Mouse (Mus musculus): ENCODE results near the gene Fpgs. TPM values are rescaled to one million over a fixed set of nuclear protein-coding genes. Genes with fewer than 3 reads are reported as not detected.

Gene Fpgs
- polyA plus RNA-seq, 1 experiment from 2014 or later = 56.2 TPM

GRCm38 (mm10) chr2:32720681-32721229 is 16.8 kb upstream of the Fpgs start, which contains the start of gene Sh2d3c:
Sh2d3c (plus strand) TSS chr2:32721055.
- Histone ChIP-seq H3K4me3 (ENCODE audit: low read depth, low read length) (peak within 1 kb of the TSS; percentile 44), H3K4me2 (ENCODE audit: low read depth, low read length) (peak within 1 kb of the TSS; percentile 43), H3K9me3 (replicated peaks; ENCODE audit: control insufficient read depth, low read length) (no peaks in the 10 kb centered on the region), H3K9ac (ENCODE audit: low read depth, low read length) (peak within 1 kb of the TSS; percentile 43; the same call in 1 of the 2 replicates), H3K4me1 (ENCODE audit: control insufficient read depth, low read depth, low read length) (no peaks in the 10 kb centered on the region; the same call in none of the 2 replicates), H3K27ac (ENCODE audit: low read length) (peak within 1 kb of the TSS; percentile 47), H3K27me3 (ENCODE audit: control insufficient read depth, insufficient read depth, low read depth, low read length) (no peaks in the 10 kb centered on the region), H3K36me3 (ENCODE audit: control insufficient read depth, insufficient read depth) (no peaks in the 10 kb centered on the region)
- WGBS (ENCODE audit: insufficient replicate concordance) = 14% methylated on average over 8 of the region's 8 CpGs
- ATAC-seq (ENCODE audit: low read depth) = no peak

- no peak overlapping the region for H3K4me2 ChIP-seq (ENCODE audit: low read depth, low read length)
- no peaks in the 10 kb centered on the region for H3K9me3 ChIP-seq (replicated peaks; ENCODE audit: control insufficient read depth, low read length)
- peaks cover under 1% of the 10 kb centered on the region for H3K4me1 ChIP-seq (ENCODE audit: control insufficient read depth, low read depth, low read length)
- H3K27me3 ChIP-seq (ENCODE audit: control insufficient read depth, insufficient read depth, low read depth, low read length) = no peaks in the 10 kb centered on the region
- no peak overlapping the region for H3K4me3 ChIP-seq (ENCODE audit: low read depth, low read length)
- no peak overlapping the region for H3K9ac ChIP-seq (ENCODE audit: low read depth, low read length)
- no peaks in the 10 kb centered on the region for H3K36me3 ChIP-seq (ENCODE audit: control insufficient read depth, insufficient read depth)
- no peak overlapping the region for H3K27ac ChIP-seq (ENCODE audit: low read length)
- WGBS (ENCODE audit: insufficient replicate concordance) = 69% methylated on average over 3 of the region's 3 CpGs
- ATAC-seq (ENCODE audit: low read depth) = no peak
Observed at GRCm38 (mm10) chr2:32720053-32720452, 16.1 kb upstream of the Fpgs start.

DNA sequence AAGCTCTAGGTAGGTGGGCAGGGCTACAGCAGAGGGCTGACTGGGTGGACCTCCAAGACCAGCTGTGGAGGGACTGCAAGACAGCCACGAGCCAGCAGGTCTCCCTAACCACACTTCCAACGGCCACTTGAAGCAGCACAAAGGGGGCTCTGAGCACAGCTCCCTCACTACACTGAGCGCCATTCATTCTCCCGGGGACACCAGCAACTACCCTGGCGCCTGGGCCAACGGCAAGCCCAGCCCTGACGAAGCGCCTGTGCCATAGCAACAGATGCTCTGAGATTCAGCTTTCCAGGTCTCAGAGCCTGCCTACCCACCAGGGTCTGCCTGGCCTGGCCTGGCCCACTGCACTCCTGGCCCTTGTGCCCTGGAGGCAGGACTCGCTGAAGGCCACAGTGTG is 14.8 kb upstream of the Fpgs start:
- H3K27me3 ChIP-seq (ENCODE audit: control insufficient read depth, insufficient read depth, low read depth, low read length) = no peaks in the 10 kb centered on the region
- no peak overlapping the region for H3K4me2 ChIP-seq (ENCODE audit: low read depth, low read length)
- ATAC-seq (ENCODE audit: low read depth) = no peak
- H3K9me3 ChIP-seq (replicated peaks; ENCODE audit: control insufficient read depth, low read length) = no peaks in the 10 kb centered on the region
- peaks cover 13% of the 10 kb centered on the region for H3K4me1 ChIP-seq (ENCODE audit: control insufficient read depth, low read depth, low read length)
- no peak overlapping the region for H3K9ac ChIP-seq (ENCODE audit: low read depth, low read length)
- no peak overlapping the region for H3K4me3 ChIP-seq (ENCODE audit: low read depth, low read length)
- no peaks in the 10 kb centered on the region for H3K36me3 ChIP-seq (ENCODE audit: control insufficient read depth, insufficient read depth)
- WGBS (ENCODE audit: insufficient replicate concordance) = 45% methylated on average over 9 of the region's 9 CpGs
- no peak overlapping the region for H3K27ac ChIP-seq (ENCODE audit: low read length)

DNA sequence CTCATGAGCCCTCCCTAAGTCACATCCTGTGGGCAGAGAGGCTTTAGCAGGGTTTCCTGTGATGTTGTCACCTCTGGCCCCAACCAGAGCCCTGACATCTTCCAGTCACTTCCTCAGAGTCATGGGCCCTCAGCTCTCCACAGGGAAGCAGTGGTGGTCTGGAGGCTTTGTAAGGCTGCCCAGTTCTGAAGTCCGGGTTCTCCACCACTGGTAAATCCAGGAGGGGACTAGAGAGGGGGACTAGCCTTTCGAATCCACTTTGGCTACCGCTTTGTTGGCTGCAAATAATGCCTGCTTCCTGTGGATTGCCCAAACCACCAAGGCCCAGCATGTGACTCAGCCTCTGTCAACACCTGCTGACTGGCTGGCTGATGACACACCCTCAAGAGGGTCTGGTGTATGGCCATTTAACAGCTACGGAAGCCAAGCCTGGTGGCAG is 11.1 kb upstream of the Fpgs start:
- WGBS (ENCODE audit: insufficient replicate concordance) = 10% methylated on average over 4 of the region's 4 CpGs
- H3K27ac ChIP-seq (ENCODE audit: low read length) = peak overlapping the region; percentile 89
- H3K4me2 ChIP-seq (ENCODE audit: low read depth, low read length) = no peak overlapping the region; the same call in 1 of the 2 replicates
- no peak for ATAC-seq (ENCODE audit: low read depth)
- H3K4me3 ChIP-seq (ENCODE audit: low read depth, low read length) = no peak overlapping the region
- H3K27me3 ChIP-seq (ENCODE audit: control insufficient read depth, insufficient read depth, low read depth, low read length) = no peaks in the 10 kb centered on the region
- H3K4me1 ChIP-seq (ENCODE audit: control insufficient read depth, low read depth, low read length) = peaks cover 28% of the 10 kb centered on the region
- peaks cover under 1% of the 10 kb centered on the region for H3K36me3 ChIP-seq (ENCODE audit: control insufficient read depth, insufficient read depth)
- H3K9me3 ChIP-seq (replicated peaks; ENCODE audit: control insufficient read depth, low read length) = no peaks in the 10 kb centered on the region
- H3K9ac ChIP-seq (ENCODE audit: low read depth, low read length) = no peak overlapping the region

GRCm38 (mm10) chr2:32714117-32714986 is 10.4 kb upstream of the Fpgs start:
- H3K4me2 ChIP-seq (ENCODE audit: low read depth, low read length) = no peak overlapping the region
- H3K9ac ChIP-seq (ENCODE audit: low read depth, low read length) = peak overlapping the region; percentile 8; the same call in 1 of the 2 replicates
- H3K36me3 ChIP-seq (ENCODE audit: control insufficient read depth, insufficient read depth) = peaks cover 7% of the 10 kb centered on the region
- H3K9me3 ChIP-seq (replicated peaks; ENCODE audit: control insufficient read depth, low read length) = no peaks in the 10 kb centered on the region
- H3K27ac ChIP-seq (ENCODE audit: low read length) = peak overlapping the region; percentile 89
- H3K4me1 ChIP-seq (ENCODE audit: control insufficient read depth, low read depth, low read length) = peaks cover 28% of the 10 kb centered on the region
- ATAC-seq (ENCODE audit: low read depth) = no peak
- no peaks in the 10 kb centered on the region for H3K27me3 ChIP-seq (ENCODE audit: control insufficient read depth, insufficient read depth, low read depth, low read length)
- 23% methylated on average over 11 of the region's 11 CpGs for WGBS (ENCODE audit: insufficient replicate concordance)
- H3K4me3 ChIP-seq (ENCODE audit: low read depth, low read length) = no peak overlapping the region

DNA sequence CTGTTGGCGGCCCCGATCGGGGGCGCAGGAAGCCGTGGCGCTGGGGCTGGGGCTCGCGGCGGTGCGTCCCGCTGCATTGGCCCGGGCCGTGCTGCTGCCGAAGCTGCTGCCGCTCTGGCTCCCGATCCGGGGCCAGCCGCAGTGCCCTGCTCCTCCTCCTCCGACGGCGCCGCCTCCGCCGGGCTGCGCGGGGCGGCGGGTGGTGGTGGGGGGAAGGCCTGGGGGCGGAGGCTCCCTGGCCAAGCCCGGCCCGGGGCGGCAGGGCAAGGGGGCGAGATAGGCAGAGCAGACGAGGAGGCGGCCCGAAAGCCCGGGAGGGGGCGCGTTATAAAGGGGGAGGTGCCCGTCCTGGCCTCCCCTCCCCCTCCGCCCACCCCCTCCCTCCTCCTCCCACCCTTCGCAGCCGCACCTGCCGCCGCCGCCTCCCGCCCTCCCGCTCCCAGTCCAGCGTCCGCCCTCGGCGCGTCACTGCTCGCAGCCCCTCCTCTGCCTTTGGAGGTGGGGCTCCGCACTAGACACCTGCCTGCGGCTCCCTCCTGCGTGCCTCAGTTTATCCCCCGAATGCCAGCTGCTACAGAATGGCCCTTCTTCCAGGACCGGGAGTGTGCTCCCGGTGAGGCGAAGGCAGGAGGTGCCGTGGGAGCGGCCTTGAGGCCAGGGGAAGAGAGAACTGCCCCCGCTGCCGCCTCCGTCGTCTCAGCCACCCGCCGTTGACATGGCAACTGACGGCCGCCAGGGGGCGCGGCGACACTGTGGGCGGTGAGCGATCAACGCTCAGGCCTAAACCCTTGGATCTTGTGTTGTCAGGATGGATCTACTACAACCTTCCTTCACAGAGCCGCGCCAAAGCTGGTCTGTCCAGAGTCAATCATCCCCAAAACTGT is 9.2 kb upstream of the Fpgs start, which contains the start of gene Cdk9:
Gene Cdk9 (minus strand): TSS at position 143 of the 884 bp plus-strand sequence.
- H3K4me2 ChIP-seq (ENCODE audit: low read depth, low read length) = peak within 1 kb of the TSS; percentile 89
- H3K4me1 ChIP-seq (ENCODE audit: control insufficient read depth, low read depth, low read length) = peaks cover 28% of the 10 kb centered on the region
- peak within 1 kb of the TSS; percentile 84 for H3K4me3 ChIP-seq (ENCODE audit: low read depth, low read length)
- under 1% methylated on average over 59 of the region's 79 CpGs for WGBS (ENCODE audit: insufficient replicate concordance)
- ATAC-seq (ENCODE audit: low read depth) = peak; percentile 81
- H3K9ac ChIP-seq (ENCODE audit: low read depth, low read length) = peak within 1 kb of the TSS; percentile 82
- no peaks in the 10 kb centered on the region for H3K9me3 ChIP-seq (replicated peaks; ENCODE audit: control insufficient read depth, low read length)
- peaks cover 11% of the 10 kb centered on the region for H3K36me3 ChIP-seq (ENCODE audit: control insufficient read depth, insufficient read depth)
- H3K27me3 ChIP-seq (ENCODE audit: control insufficient read depth, insufficient read depth, low read depth, low read length) = no peaks in the 10 kb centered on the region
- H3K27ac ChIP-seq (ENCODE audit: low read length) = peak within 1 kb of the TSS; percentile 89

DNA sequence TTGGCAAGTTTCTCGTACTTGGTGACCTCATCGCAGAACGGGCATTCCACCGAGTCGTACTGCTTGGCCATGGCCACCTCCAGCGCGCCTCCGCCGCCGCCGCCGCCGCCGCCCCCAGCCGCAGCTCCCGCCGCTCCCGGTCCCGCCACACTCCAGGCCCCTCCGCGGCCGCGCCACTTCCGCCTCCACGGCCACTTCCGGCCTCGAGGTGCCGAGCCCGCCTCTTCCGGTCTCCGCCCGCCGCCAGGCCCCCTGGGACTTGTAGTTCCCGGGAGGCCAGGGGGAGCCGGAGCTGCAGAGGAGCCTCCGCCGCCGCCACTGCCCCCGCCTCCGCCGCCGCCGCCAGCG is 8.6 kb upstream of the Fpgs start:
- Histone ChIP-seq H3K27me3 (ENCODE audit: control insufficient read depth, insufficient read depth, low read depth, low read length) (no peaks in the 10 kb centered on the region), H3K4me1 (ENCODE audit: control insufficient read depth, low read depth, low read length) (peaks cover 28% of the 10 kb centered on the region), H3K4me2 (ENCODE audit: low read depth, low read length) (peak overlapping the region; percentile 89), H3K36me3 (ENCODE audit: control insufficient read depth, insufficient read depth) (peaks cover 18% of the 10 kb centered on the region), H3K4me3 (ENCODE audit: low read depth, low read length) (peak overlapping the region; percentile 84), H3K9me3 (replicated peaks; ENCODE audit: control insufficient read depth, low read length) (no peaks in the 10 kb centered on the region), H3K9ac (ENCODE audit: low read depth, low read length) (peak overlapping the region; percentile 82), H3K27ac (ENCODE audit: low read length) (peak overlapping the region; percentile 89)
- ATAC-seq (ENCODE audit: low read depth) = peak; percentile 86
- WGBS (ENCODE audit: insufficient replicate concordance) = 1% methylated on average over 26 of the region's 44 CpGs

- Histone ChIP-seq H3K27me3 (ENCODE audit: control insufficient read depth, insufficient read depth, low read depth, low read length) (no peaks in the 10 kb centered on the region), H3K4me2 (ENCODE audit: low read depth, low read length) (peak overlapping the region; percentile 84), H3K27ac (ENCODE audit: low read length) (peak overlapping the region; percentile 81), H3K4me1 (ENCODE audit: control insufficient read depth, low read depth, low read length) (peaks cover 28% of the 10 kb centered on the region), H3K9me3 (replicated peaks; ENCODE audit: control insufficient read depth, low read length) (no peaks in the 10 kb centered on the region), H3K36me3 (ENCODE audit: control insufficient read depth, insufficient read depth) (peaks cover 19% of the 10 kb centered on the region), H3K4me3 (ENCODE audit: low read depth, low read length) (peak overlapping the region; percentile 84), H3K9ac (ENCODE audit: low read depth, low read length) (peak overlapping the region; percentile 82)
- peak; percentile 64 for ATAC-seq (ENCODE audit: low read depth)
- under 1% methylated on average over 41 of the region's 41 CpGs for WGBS (ENCODE audit: insufficient replicate concordance)
Observed at GRCm38 (mm10) chr2:32712108-32712551, 8.2 kb upstream of the Fpgs start.

All from liver, embryonic 16.5 days (tissue).